Mouse (Mus musculus) heart, postnatal 25 days (tissue): Measurements from ENCODE around the gene Enpp1. TPM values are rescaled to one million over a fixed set of nuclear protein-coding genes. Genes with fewer than 3 reads are reported as not detected.
A peak's percentile ranks its signal among the peaks of the same experiment; 100 is the strongest.

Experiments
- DNase-seq: peaks from one replicate; pipeline ENCODE4 v3.0.0; 2022; ENCODE audit warnings: low spot score
- intact Hi-C: fragments of 180-260 bp; cut with DNase I; formaldehyde crosslinking; loops from one replicate; pipeline ENCODE4 v1.15.1; 2025
- total RNA-seq, 2 experiments: library from RNA; stranded (reverse); gene quantifications; 2 replicates each; pipeline ENCODE4 v1.2.3; 2021

Gene Enpp1
- total RNA-seq, 2 experiments from 2014 or later = 6.3 to 6.5 TPM

DNA sequence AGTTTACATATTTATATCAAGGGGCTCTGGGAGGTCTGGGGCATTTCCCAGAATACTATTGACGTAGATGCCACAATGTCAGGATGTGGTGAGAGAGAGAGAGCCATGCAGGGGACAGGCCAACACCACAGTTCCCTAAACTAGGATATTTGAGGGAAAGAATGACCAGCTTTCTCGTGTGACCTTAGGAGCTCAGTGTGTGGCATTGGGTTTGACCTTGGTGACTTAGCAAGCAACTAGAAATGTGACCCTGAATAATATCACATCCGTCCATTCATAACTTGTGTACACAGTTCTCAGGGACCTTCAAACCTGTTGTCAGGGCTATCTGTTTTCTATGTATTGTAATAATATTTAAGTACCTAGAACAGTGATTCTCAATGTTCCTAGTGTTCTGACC lies 102.8 kb downstream of the Enpp1 start:
- no peak for DNase-seq
- intact Hi-C loops = no loop called here

GRCm38 (mm10) chr10:24603727-24604126 lies 108.2 kb downstream of the Enpp1 start:
- intact Hi-C loops = no loop called here
- DNase-seq = no peak

- intact Hi-C loops = no loop called here
- no peak for DNase-seq
Observed at GRCm38 (mm10) chr10:24603035-24603434, 108.9 kb downstream of the Enpp1 start.

- DNase-seq = peak; percentile 33
- intact Hi-C loops = loop anchor here (5.0 kb wide), 1 partner anchor 118 kb away; no protein-coding TSS in a partner anchor
Observed at GRCm38 (mm10) chr10:24599802-24600201, 112.2 kb downstream of the Enpp1 start.

- intact Hi-C loops = loop anchor here (5.0 kb wide), 1 partner anchor 116 kb away; no protein-coding TSS in a partner anchor
- no peak for DNase-seq
Observed at GRCm38 (mm10) chr10:24598693-24599092, 113.3 kb downstream of the Enpp1 start.

DNA sequence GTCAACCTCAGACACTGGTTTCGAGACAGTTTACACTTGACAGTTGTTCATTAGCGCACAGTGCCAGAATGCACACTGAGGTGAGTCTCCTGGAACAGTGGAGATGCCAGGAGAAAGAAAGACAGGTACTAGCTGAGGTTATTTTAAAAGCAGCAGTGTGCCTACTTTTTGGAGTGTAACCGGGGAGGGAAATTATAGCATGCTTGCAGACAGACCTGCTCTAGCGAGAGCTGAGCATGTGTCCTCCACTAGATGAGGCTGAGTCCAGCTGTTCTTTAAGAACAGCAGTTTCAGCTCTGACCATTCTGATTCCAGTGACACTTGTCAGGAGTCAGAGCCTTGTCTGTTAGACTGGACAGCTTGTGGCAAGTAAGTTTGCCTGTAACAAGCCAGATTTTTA lies 114.2 kb downstream of the Enpp1 start:
- no peak for DNase-seq
- intact Hi-C loops = loop anchor here (5.0 kb wide), 1 partner anchor 115 kb away; no protein-coding TSS in a partner anchor

- peak; percentile 23 for DNase-seq
- intact Hi-C loops = loop anchor here (5.0 kb wide), 1 partner anchor 115 kb away; no protein-coding TSS in a partner anchor
Observed at GRCm38 (mm10) chr10:24596869-24597339, 115.1 kb downstream of the Enpp1 start.

- DNase-seq = peak; percentile 28
- intact Hi-C loops = loop anchor here (5.0 kb wide), 1 partner anchor 114 kb away; no protein-coding TSS in a partner anchor
Observed at GRCm38 (mm10) chr10:24596003-24596868, 115.7 kb downstream of the Enpp1 start.

- DNase-seq = peak; percentile 88
- intact Hi-C loops = loop anchor here (5.0 kb wide), 1 partner anchor 113 kb away; no protein-coding TSS in a partner anchor
Observed at GRCm38 (mm10) chr10:24595250-24596002, 116.5 kb downstream of the Enpp1 start, which contains the start of gene Ccn2. Ccn2 (plus strand) TSS chr10:24595442.

DNA sequence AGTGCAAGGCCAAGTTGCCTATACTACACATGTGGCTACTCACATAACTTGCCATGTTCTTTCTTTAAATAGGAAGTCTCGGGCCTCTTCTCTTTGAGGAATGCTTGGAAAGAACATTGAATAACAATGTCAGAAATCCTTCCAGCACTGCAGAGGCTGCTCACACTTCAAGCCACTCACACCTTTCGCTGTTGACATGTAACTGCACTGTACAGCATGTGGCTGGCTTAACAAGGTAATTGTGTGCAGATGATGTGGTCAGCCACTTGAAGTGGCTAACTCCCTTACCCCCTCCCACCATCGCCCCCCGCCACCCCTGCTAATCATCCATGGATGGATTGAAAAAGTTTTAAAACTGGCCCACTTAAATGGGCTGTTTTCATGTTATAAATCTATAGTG lies 118.4 kb downstream of the Enpp1 start:
- intact Hi-C loops = no loop called here
- DNase-seq = no peak

- DNase-seq = no peak
- intact Hi-C loops = loop anchor here (1.0 kb wide), 1 partner anchor 28 kb away; no protein-coding TSS in a partner anchor
Observed at GRCm38 (mm10) chr10:24592969-24593368, 119.0 kb downstream of the Enpp1 start.

DNA sequence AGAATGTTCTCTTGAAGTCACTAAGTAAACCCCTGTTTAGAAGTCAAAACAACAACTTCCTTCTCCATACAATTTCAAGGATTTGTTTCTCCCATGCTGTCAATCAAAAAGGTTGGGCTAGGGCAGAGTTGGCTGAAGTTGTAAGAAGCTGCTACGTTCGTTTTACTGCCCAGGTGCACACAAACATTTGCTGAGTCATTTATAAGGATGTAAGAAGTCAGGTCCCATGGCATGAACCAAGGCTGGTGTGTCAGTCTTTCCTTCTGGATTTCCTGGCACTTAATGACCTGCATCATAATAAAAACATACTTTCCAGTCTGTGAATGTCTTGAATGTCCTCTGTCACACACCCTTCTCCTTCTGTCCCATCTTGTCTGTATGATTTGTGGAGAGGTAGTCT lies 119.6 kb downstream of the Enpp1 start:
- intact Hi-C loops = loop anchor here (1.0 kb wide), 1 partner anchor 29 kb away; no protein-coding TSS in a partner anchor
- DNase-seq = no peak

DNA sequence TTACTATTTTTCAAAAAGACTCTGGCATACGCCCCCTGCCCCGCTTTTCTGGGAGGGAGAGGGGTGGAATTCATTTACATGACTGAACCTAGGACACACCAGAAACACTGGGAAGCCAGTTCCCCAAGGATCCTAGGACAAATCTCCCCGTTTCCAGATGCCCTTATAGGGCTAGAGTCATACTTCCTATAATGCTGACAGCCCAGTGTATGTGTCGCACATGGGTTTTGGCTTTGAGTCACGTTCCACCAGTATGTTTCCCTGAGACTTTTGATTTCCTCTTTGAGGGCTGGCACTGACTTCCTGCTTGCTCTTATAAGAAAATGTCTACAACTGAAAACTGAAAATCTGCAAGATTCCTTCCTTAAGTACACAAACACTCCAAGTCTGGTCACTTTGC lies 120.2 kb downstream of the Enpp1 start:
- no peak for DNase-seq

DNA sequence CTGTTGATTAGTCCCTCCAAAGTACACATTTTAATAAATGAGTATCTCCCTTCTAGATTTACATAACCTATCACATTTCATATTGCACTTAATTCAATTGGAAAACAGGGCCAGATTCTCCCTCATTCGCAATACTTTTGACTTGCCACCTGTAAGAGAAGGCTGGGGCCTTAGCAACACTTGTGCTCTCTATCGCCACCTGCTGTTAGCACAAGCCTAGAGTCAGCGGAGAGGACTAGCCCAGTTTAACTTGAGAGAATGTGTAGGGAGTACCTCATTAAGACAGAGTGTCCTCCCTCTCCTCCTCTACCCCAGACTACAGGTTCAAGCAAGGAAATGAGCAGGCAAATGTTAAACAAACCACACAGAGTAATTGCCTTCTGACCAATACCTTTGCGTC lies 120.8 kb downstream of the Enpp1 start:
- DNase-seq = peak; percentile 60
- intact Hi-C loops = loop anchor here (1.0 kb wide), 1 partner anchor 181 kb away; no protein-coding TSS in a partner anchor

More for the DNA sequence above, 120.2 kb downstream of the Enpp1 start:
- intact Hi-C loops = loop anchor here (1.0 kb wide), 2 partner anchors 30 to 181 kb away; no protein-coding TSS in a partner anchor

DNA sequence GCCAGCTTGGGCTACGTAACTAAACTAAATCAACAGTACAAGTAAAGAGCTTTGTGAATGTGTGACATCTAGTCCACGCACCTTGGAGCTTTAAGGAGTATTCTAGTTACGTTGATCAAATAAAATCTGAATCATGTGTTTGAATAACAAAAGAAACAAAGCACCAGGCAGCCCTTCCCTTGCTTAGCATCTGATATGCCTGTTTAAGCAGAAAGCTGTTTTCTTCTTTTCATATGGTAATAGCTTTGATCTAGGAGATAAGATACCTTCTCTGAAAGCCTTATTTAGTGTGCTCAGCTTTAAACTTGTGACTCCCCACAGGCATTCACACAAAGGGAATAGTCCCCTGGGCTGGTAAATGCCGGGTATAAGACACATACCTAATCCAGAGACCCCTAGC lies 121.4 kb downstream of the Enpp1 start:
- no peak for DNase-seq
- intact Hi-C loops = no loop called here

DNA sequence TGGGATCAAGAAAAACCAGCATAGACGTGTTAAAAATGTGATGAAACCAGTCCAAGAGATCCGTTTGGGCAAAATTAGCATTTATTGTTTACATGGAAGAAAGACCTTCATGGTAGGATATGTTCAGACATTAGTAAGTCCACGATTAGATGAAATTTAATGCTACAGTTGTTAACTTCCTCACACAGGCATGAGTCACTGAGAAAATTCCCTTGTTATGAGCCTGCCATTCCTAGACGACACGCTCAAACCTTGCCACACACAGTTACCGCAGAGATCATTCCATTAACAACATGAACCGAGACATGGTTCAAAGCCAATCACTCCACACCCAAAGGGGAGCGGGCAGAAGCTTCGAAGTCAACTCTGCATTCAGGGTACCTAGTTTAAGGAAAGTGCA lies 122.7 kb downstream of the Enpp1 start:
- no peak for DNase-seq
- intact Hi-C loops = no loop called here

GRCm38 (mm10) chr10:24588824-24589223 lies 123.1 kb downstream of the Enpp1 start:
- intact Hi-C loops = no loop called here
- DNase-seq = no peak
